Comparison of ENCODE assay signal across 8 mouse cellular contexts in the genomic region with DNA sequence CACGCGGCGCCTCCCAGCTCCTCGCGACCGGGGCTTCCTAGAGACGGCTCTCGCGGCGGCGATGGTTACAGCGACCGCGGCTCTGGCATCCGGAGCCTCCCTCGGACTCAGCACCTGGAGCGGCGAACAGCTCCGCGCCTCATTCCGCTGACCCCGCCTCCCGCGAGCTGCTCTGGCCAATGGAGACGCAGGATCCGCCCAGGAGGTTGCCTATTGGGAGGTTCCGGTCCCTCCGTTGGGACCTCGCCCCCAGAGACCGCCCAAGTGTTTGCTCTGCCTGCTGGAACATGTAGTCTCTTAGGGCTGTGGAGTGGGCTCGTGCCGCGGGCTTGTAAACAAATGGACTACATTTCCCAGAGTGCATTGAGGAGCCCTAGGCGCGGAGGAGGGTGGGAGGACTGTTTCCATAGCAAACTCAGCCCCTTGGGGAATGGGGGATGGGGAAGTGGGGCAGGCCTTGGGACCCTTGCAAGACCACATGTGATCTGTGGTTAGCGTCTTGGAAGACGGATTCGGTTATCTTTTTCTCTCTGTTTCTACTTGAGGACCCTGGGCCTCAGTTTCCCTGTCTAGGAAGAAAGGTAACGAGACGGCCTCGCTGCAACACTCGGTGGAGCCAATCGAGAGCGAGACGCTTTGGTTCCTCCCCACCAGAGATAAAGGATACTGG. TPM values are rescaled to one million over a fixed set of nuclear protein-coding genes. Genes with fewer than 3 reads are reported as not detected.
A peak's percentile ranks its signal among the peaks of the same experiment; 100 is the strongest.
DNase-seq lines count a peak whose midpoint lies in the region; ATAC-seq lines count a peak whose summit lies in the region.

A gene (minus strand): TSS at position 137 of the 670 bp plus-strand sequence.

- WGBS in hindbrain, embryonic 16.5 days: under 1% methylated on average over 45 of the region's 45 CpGs
- 1% methylated on average over 45 of the region's 45 CpGs for WGBS in macrophage (ENCODE audit: missing documents)

- H3K27ac ChIP-seq in hindbrain, embryonic 16.5 days (ENCODE audit: low read depth, low read length): peak within 1 kb of the TSS; percentile 89
- H3K27ac ChIP-seq in macrophage: peak within 1 kb of the TSS; percentile 83

- peak; percentile 99 for DNase-seq in WW6 (ENCODE audit: low read depth, low spot score)
- DNase-seq in cerebellum, postnatal 4 days (ENCODE audit: low spot score in 2 of 2): peak; percentile 98 to 99
- DNase-seq in gastrocnemius, adult 18-20 months (ENCODE audit: low spot score): peak; percentile 97
- DNase-seq in left cerebral cortex, adult 18-20 months (ENCODE audit: low spot score in 2 of 2): peak; percentile 98 to 99
- DNase-seq in right cerebral cortex, adult 18-20 months: peak; percentile 100
- DNase-seq in urinary bladder, postnatal 10 days (ENCODE audit: low spot score): peak; percentile 93

- ATAC-seq in hindbrain, embryonic 16.5 days: peak; percentile 99

- H3K4me1 ChIP-seq in hindbrain, embryonic 16.5 days (ENCODE audit: control insufficient read depth, insufficient read depth, low read depth, low read length): peaks cover 17% of the 10 kb centered on the region

- H3K4me3 ChIP-seq in hindbrain, embryonic 16.5 days (ENCODE audit: low read length): peak within 1 kb of the TSS; percentile 63
- peak within 1 kb of the TSS; percentile 42 for H3K4me3 ChIP-seq in macrophage (ENCODE audit: inconsistent target)

- H3K9ac ChIP-seq in hindbrain, embryonic 16.5 days (ENCODE audit: low read depth, low read length): peak within 1 kb of the TSS; percentile 82

- no peaks in the 10 kb centered on the region for H3K27me3 ChIP-seq in hindbrain, embryonic 16.5 days (replicated peaks; ENCODE audit: control insufficient read depth, insufficient read depth, low read length)

- H3K36me3 ChIP-seq in hindbrain, embryonic 16.5 days (ENCODE audit: control insufficient read depth, insufficient read depth, low read length): no peaks in the 10 kb centered on the region
- H3K36me3 ChIP-seq in macrophage (ENCODE audit: inconsistent target): no peaks in the 10 kb centered on the region

- no peaks in the 10 kb centered on the region for H3K79me2 ChIP-seq in macrophage (ENCODE audit: inconsistent target)

- peak within 1 kb of the TSS; percentile 58 for H3K4me2 ChIP-seq in hindbrain, embryonic 16.5 days (ENCODE audit: low read length)

- H3K9me3 ChIP-seq in hindbrain, embryonic 16.5 days (ENCODE audit: control insufficient read depth, low read length): no peaks in the 10 kb centered on the region

RNA-seq across cellular contexts. Expression of the gene that starts here (rescaled TPM):
- total RNA-seq in gastrocnemius, adult 18-20 months (2021): 1 to 10 TPM in 1 of 2 experiments, under 1 TPM in 1; 0.43 to 1.1 TPM
- 55.0 and 63.4 TPM in 2 replicates for polyA plus RNA-seq in hindbrain, embryonic 16.5 days (2015; fragmentation: Nextera tagmentation; extraction: Ambion mirVana)
- total RNA-seq in left cerebral cortex, adult 18-20 months (2021): 10 to 100 TPM; 51.2 to 59.3 TPM
- total RNA-seq in macrophage (2018; cell fraction: chromatin; rRNA removed): 1 to 10 TPM in 4 of 26 experiments, under 1 TPM in 15, not detected in 7; 0.10 to 1.4 (median 0.40) TPM
- total RNA-seq in macrophage (2018; cell fraction: cytosol; rRNA removed): 1 to 10 TPM in 4 of 26 experiments, under 1 TPM in 22; 0.15 to 1.2 (median 0.47) TPM
- 1 to 10 TPM in 5 of 26 experiments, under 1 TPM in 18, not detected in 3; 0.12 to 1.4 (median 0.41) TPM for total RNA-seq in macrophage (2018; cell fraction: nucleus; rRNA removed)
- polyA plus RNA-seq in macrophage (2018): 0.68 to 1.6 TPM (median 1.0 TPM) in 3 replicates

Comparison
In these comparisons a context has a peak if more than half of its experiments do, and no peak if none do; other contexts are left out.
1. Peak in every context shown above with its lines: DNase-seq, ATAC-seq, H3K4me3 ChIP-seq and H3K27ac ChIP-seq.
2. RNA of the gene that starts here (total RNA-seq): 51.2 to 59.3 TPM in left cerebral cortex, adult 18-20 months; 0.43 to 1.1 TPM in gastrocnemius, adult 18-20 months; every median in the first group is over 10 times any median in the second.
3. RNA of the gene that starts here (polyA plus RNA-seq): 55.0 to 63.4 TPM in hindbrain, embryonic 16.5 days; 0.68 to 1.6 TPM in macrophage; every median in the first group is over 10 times any median in the second.